Mouse (Mus musculus): ENCODE results near the gene Zfp511. TPM values are rescaled to one million over a fixed set of nuclear protein-coding genes. Genes with fewer than 3 reads are reported as not detected.

Gene Zfp511
- polyA plus RNA-seq, 1 experiment from 2014 or later: 43.5 TPM

GRCm38 (mm10) chr7:140070042-140070711, 34.0 kb downstream of the Zfp511 start:
- H3K36me3 ChIP-seq (ENCODE audit: control insufficient read depth, insufficient read depth, low read length): no peaks in the 10 kb centered on the region
- H3K9ac ChIP-seq (replicated peaks; ENCODE audit: low read depth, low read length): no peak overlapping the region; the same call in 1 of the 2 replicates
- peak overlapping the region; percentile 7; the same call in 1 of the 2 replicates for H3K4me3 ChIP-seq (ENCODE audit: low read depth, low read length)
- 38% methylated on average over 36 of the region's 39 CpGs for WGBS
- H3K27ac ChIP-seq (ENCODE audit: low read length): no peak overlapping the region
- no peaks in the 10 kb centered on the region for H3K9me3 ChIP-seq (ENCODE audit: control insufficient read depth, low read depth, low read length)
- no peaks in the 10 kb centered on the region for H3K27me3 ChIP-seq (ENCODE audit: control insufficient read depth, insufficient read depth, low read length)
- no peaks in the 10 kb centered on the region for H3K4me1 ChIP-seq (ENCODE audit: control insufficient read depth, insufficient read depth, low read length)
- no peak for ATAC-seq (ENCODE audit: insufficient number of reproducible peaks, insufficient read depth, low FRiP score, low read depth)
- H3K4me2 ChIP-seq (replicated peaks; ENCODE audit: low read depth, low read length): peak overlapping the region; percentile 37

GRCm38 (mm10) chr7:140077698-140078097, 41.5 kb downstream of the Zfp511 start:
- H3K9ac ChIP-seq (replicated peaks; ENCODE audit: low read depth, low read length): no peak overlapping the region
- H3K4me3 ChIP-seq (ENCODE audit: low read depth, low read length): no peak overlapping the region
- no peak overlapping the region for H3K27ac ChIP-seq (ENCODE audit: low read length)
- WGBS: 69% methylated on average over 6 of the region's 6 CpGs
- no peaks in the 10 kb centered on the region for H3K36me3 ChIP-seq (ENCODE audit: control insufficient read depth, insufficient read depth, low read length)
- ATAC-seq (ENCODE audit: insufficient number of reproducible peaks, insufficient read depth, low FRiP score, low read depth): no peak
- no peaks in the 10 kb centered on the region for H3K9me3 ChIP-seq (ENCODE audit: control insufficient read depth, low read depth, low read length)
- no peak overlapping the region for H3K4me2 ChIP-seq (replicated peaks; ENCODE audit: low read depth, low read length)
- peaks cover 12% of the 10 kb centered on the region for H3K27me3 ChIP-seq (ENCODE audit: control insufficient read depth, insufficient read depth, low read length)
- H3K4me1 ChIP-seq (ENCODE audit: control insufficient read depth, insufficient read depth, low read length): no peaks in the 10 kb centered on the region

DNA sequence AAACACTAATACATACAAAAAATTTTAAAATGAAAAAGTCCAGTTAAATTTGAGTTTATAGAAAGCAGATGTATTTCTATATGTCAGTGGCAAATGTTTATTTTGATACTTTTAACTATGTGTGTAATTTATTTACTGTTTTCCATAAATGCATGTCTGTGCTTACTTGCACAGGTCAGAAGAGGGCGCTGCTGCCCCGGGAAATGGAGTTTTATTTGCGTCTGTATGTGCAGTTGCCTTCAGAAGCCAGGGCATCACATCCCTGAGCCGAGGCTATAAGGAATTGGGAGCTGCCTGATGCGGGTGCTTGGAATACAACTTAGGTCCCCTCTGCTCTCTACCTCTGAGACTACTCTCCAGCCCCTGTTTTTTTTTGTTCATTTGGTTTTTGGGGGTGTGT, 42.5 kb downstream of the Zfp511 start:
- no peak overlapping the region for H3K4me2 ChIP-seq (replicated peaks; ENCODE audit: low read depth, low read length)
- no peaks in the 10 kb centered on the region for H3K4me1 ChIP-seq (ENCODE audit: control insufficient read depth, insufficient read depth, low read length)
- no peak overlapping the region for H3K9ac ChIP-seq (replicated peaks; ENCODE audit: low read depth, low read length)
- ATAC-seq (ENCODE audit: insufficient number of reproducible peaks, insufficient read depth, low FRiP score, low read depth): no peak
- H3K27ac ChIP-seq (ENCODE audit: low read length): no peak overlapping the region
- H3K36me3 ChIP-seq (ENCODE audit: control insufficient read depth, insufficient read depth, low read length): no peaks in the 10 kb centered on the region
- H3K27me3 ChIP-seq (ENCODE audit: control insufficient read depth, insufficient read depth, low read length): peaks cover 12% of the 10 kb centered on the region
- 8% methylated on average over 5 of the region's 5 CpGs for WGBS
- no peaks in the 10 kb centered on the region for H3K9me3 ChIP-seq (ENCODE audit: control insufficient read depth, low read depth, low read length)
- H3K4me3 ChIP-seq (ENCODE audit: low read depth, low read length): no peak overlapping the region

- H3K9ac ChIP-seq (replicated peaks; ENCODE audit: low read depth, low read length): no peak overlapping the region
- ATAC-seq (ENCODE audit: insufficient number of reproducible peaks, insufficient read depth, low FRiP score, low read depth): no peak
- peaks cover 12% of the 10 kb centered on the region for H3K27me3 ChIP-seq (ENCODE audit: control insufficient read depth, insufficient read depth, low read length)
Measured at GRCm38 (mm10) chr7:140080503-140081156, 44.4 kb downstream of the Zfp511 start.

DNA sequence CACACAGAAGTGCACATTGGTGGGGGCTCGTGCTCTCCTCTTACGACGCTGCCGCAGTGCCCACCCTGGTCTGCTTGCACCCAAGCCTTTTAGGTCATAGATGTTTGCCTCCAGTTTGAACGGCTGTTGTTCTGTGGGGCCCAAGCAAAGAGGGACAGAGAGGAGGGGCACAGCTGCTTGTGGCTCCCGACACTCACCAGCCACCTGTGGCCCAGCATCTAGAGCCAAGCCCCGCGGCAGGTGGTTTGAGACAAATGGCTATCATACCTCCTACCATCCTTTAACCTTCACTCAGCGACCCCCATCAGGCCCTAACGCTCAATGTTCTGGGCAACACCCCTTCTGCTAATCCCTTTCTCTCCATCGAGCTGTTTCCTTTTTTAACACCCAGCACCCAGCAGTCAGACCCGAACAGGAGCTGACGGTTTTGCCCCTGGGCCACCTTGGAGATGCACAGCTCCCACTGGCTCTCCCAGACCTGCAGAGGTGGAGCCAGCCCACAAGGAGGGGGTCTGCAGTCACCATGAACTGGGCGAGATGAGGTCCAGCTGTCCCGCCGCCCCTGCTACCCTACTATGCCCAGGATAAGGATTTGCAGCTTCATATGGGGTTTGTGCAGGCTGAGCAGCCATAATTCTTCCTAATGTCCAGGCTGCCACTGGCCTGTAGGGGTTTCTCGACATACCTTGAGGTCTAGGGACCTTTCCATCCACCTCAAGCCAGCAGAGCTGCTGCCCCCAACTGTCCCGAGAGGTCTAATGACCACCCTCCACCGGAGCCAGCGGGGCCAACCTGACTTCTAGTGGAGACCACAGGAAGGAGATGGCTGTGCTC, 45.4 kb downstream of the Zfp511 start:
- no peak overlapping the region for H3K27ac ChIP-seq (ENCODE audit: low read length)
- H3K4me2 ChIP-seq (replicated peaks; ENCODE audit: low read depth, low read length): no peak overlapping the region

More at GRCm38 (mm10) chr7:140080503-140081156, 44.4 kb downstream of the Zfp511 start:
- no peak overlapping the region for H3K27ac ChIP-seq (ENCODE audit: low read length)
- H3K4me3 ChIP-seq (ENCODE audit: low read depth, low read length): peak overlapping the region; percentile 11; the same call in 1 of the 2 replicates
- H3K9me3 ChIP-seq (ENCODE audit: control insufficient read depth, low read depth, low read length): no peaks in the 10 kb centered on the region
- WGBS: 3% methylated on average over 24 of the region's 24 CpGs
- H3K4me1 ChIP-seq (ENCODE audit: control insufficient read depth, insufficient read depth, low read length): no peaks in the 10 kb centered on the region
- no peaks in the 10 kb centered on the region for H3K36me3 ChIP-seq (ENCODE audit: control insufficient read depth, insufficient read depth, low read length)
- H3K4me2 ChIP-seq (replicated peaks; ENCODE audit: low read depth, low read length): peak overlapping the region; percentile 23

GRCm38 (mm10) chr7:140082242-140082678, 46.1 kb downstream of the Zfp511 start, which contains the start of gene Caly:
Caly (minus strand) TSS chr7:140082548.
- ATAC-seq (ENCODE audit: insufficient number of reproducible peaks, insufficient read depth, low FRiP score, low read depth): peak; percentile 66; the same call in 1 of the 2 replicates
- Histone ChIP-seq H3K9ac (replicated peaks; ENCODE audit: low read depth, low read length) (no peak within 1 kb of the TSS), H3K4me2 (replicated peaks; ENCODE audit: low read depth, low read length) (no peak within 1 kb of the TSS), H3K27me3 (ENCODE audit: control insufficient read depth, insufficient read depth, low read length) (peaks cover 12% of the 10 kb centered on the region), H3K9me3 (ENCODE audit: control insufficient read depth, low read depth, low read length) (no peaks in the 10 kb centered on the region), H3K36me3 (ENCODE audit: control insufficient read depth, insufficient read depth, low read length) (no peaks in the 10 kb centered on the region), H3K27ac (ENCODE audit: low read length) (no peak within 1 kb of the TSS), H3K4me3 (ENCODE audit: low read depth, low read length) (no peak within 1 kb of the TSS), H3K4me1 (ENCODE audit: control insufficient read depth, insufficient read depth, low read length) (no peaks in the 10 kb centered on the region)
- WGBS: 7% methylated on average over 18 of the region's 18 CpGs

More for the DNA sequence above, 45.4 kb downstream of the Zfp511 start:
- ATAC-seq (ENCODE audit: insufficient number of reproducible peaks, insufficient read depth, low FRiP score, low read depth): no peak
- Histone ChIP-seq H3K36me3 (ENCODE audit: control insufficient read depth, insufficient read depth, low read length) (no peaks in the 10 kb centered on the region), H3K9ac (replicated peaks; ENCODE audit: low read depth, low read length) (no peak overlapping the region), H3K27me3 (ENCODE audit: control insufficient read depth, insufficient read depth, low read length) (peaks cover 12% of the 10 kb centered on the region), H3K4me1 (ENCODE audit: control insufficient read depth, insufficient read depth, low read length) (no peaks in the 10 kb centered on the region), H3K9me3 (ENCODE audit: control insufficient read depth, low read depth, low read length) (no peaks in the 10 kb centered on the region), H3K4me3 (ENCODE audit: low read depth, low read length) (no peak overlapping the region)
- WGBS: 20% methylated on average over 20 of the region's 20 CpGs

Small RNA genes lying within 50 kb of the gene (microRNA-seq; reads per million reads assigned to microRNA genes)
- gene Mir7062: not detected

Other genes with a start within 250 kb of the Zfp511 start
- 0.78 and 1.00 TPM in 2 replicates for gene Adgra1, start 202.2 kb upstream of the Zfp511 start, polyA plus RNA-seq (2014; fragmentation: Nextera tagmentation; extraction: Ambion mirVana)
- 0.27 and 0.46 TPM in 2 replicates for gene Kndc1, start 141.7 kb upstream of the Zfp511 start, polyA plus RNA-seq (2014; fragmentation: Nextera tagmentation; extraction: Ambion mirVana)
- not detected in 2 replicates for gene Utf1, start 92.6 kb upstream of the Zfp511 start, polyA plus RNA-seq (2014; fragmentation: Nextera tagmentation; extraction: Ambion mirVana)
- 0.28 and 0.49 TPM in 2 replicates for gene 6430531B16Rik, start 57.6 kb upstream of the Zfp511 start, polyA plus RNA-seq (2014; fragmentation: Nextera tagmentation; extraction: Ambion mirVana)
- 2.4 and 2.8 TPM in 2 replicates for gene Adam8, start 43.8 kb upstream of the Zfp511 start, polyA plus RNA-seq (2014; fragmentation: Nextera tagmentation; extraction: Ambion mirVana)
- gene Tubgcp2, start 278 bp downstream of the Zfp511 start, polyA plus RNA-seq (2014; fragmentation: Nextera tagmentation; extraction: Ambion mirVana): 59.3 and 60.3 TPM in 2 replicates
- gene Msx3, start 12.7 kb downstream of the Zfp511 start, polyA plus RNA-seq (2014; fragmentation: Nextera tagmentation; extraction: Ambion mirVana): not detected in 2 replicates
- gene Caly, start 46.2 kb downstream of the Zfp511 start, polyA plus RNA-seq (2014; fragmentation: Nextera tagmentation; extraction: Ambion mirVana): 3.8 and 3.9 TPM in 2 replicates
- gene Prap1, start 57.0 kb downstream of the Zfp511 start, polyA plus RNA-seq (2014; fragmentation: Nextera tagmentation; extraction: Ambion mirVana): 12.5 and 24.2 TPM in 2 replicates
- 28.6 and 29.6 TPM in 2 replicates for gene Fuom, start 66.0 kb downstream of the Zfp511 start, polyA plus RNA-seq (2014; fragmentation: Nextera tagmentation; extraction: Ambion mirVana)
- gene Paox, start 79.4 kb downstream of the Zfp511 start, polyA plus RNA-seq (2014; fragmentation: Nextera tagmentation; extraction: Ambion mirVana): 29.8 and 33.4 TPM in 2 replicates
- 158 and 171 TPM in 2 replicates for gene Echs1, start 80.1 kb downstream of the Zfp511 start, polyA plus RNA-seq (2014; fragmentation: Nextera tagmentation; extraction: Ambion mirVana)
- gene Mtg1, start 101.2 kb downstream of the Zfp511 start, polyA plus RNA-seq (2014; fragmentation: Nextera tagmentation; extraction: Ambion mirVana): 27.0 and 28.3 TPM in 2 replicates
- 0.54 and 0.78 TPM in 2 replicates for gene Sprn, start 118.5 kb downstream of the Zfp511 start, polyA plus RNA-seq (2014; fragmentation: Nextera tagmentation; extraction: Ambion mirVana)
- not detected in 2 replicates for gene Olfr522, start 128.4 kb downstream of the Zfp511 start, polyA plus RNA-seq (2014; fragmentation: Nextera tagmentation; extraction: Ambion mirVana)
- gene Olfr523, start 136.8 kb downstream of the Zfp511 start, polyA plus RNA-seq (2014; fragmentation: Nextera tagmentation; extraction: Ambion mirVana): not detected in 2 replicates
- not detected in 2 replicates for gene Olfr524, start 169.6 kb downstream of the Zfp511 start, polyA plus RNA-seq (2014; fragmentation: Nextera tagmentation; extraction: Ambion mirVana)
- 0.10 TPM in 1 of 2 replicates, not detected in the other for gene Cd163l1, start 181.9 kb downstream of the Zfp511 start, polyA plus RNA-seq (2014; fragmentation: Nextera tagmentation; extraction: Ambion mirVana)
- gene 5830411N06Rik, start 210.9 kb downstream of the Zfp511 start, polyA plus RNA-seq (2014; fragmentation: Nextera tagmentation; extraction: Ambion mirVana): not detected in 2 replicates

Data from stomach, embryonic 14.5 days (tissue).